Mouse (Mus musculus) brain, embryonic 18.5 days (tissue): ENCODE data around the gene Dnah8.

Experiments used
- DNase-seq: peaks from one replicate; pipeline ENCODE4 v3.0.0-alpha.2; 2012; ENCODE audit warnings: low read depth, low spot score

Dnah8 gene

GRCm38 (mm10) chr17:30662131-30662530 lies 38.0 kb downstream of the Dnah8 start:
- no peak for DNase-seq

GRCm38 (mm10) chr17:30663170-30663569 lies 39.0 kb downstream of the Dnah8 start:
- no peak for DNase-seq

- DNase-seq: no peak
Observed at GRCm38 (mm10) chr17:30664856-30665255, 40.7 kb downstream of the Dnah8 start.

- DNase-seq: no peak
Observed at GRCm38 (mm10) chr17:30672556-30672955, 48.4 kb downstream of the Dnah8 start.

GRCm38 (mm10) chr17:30673023-30673422 lies 48.9 kb downstream of the Dnah8 start:
- no peak for DNase-seq

DNA sequence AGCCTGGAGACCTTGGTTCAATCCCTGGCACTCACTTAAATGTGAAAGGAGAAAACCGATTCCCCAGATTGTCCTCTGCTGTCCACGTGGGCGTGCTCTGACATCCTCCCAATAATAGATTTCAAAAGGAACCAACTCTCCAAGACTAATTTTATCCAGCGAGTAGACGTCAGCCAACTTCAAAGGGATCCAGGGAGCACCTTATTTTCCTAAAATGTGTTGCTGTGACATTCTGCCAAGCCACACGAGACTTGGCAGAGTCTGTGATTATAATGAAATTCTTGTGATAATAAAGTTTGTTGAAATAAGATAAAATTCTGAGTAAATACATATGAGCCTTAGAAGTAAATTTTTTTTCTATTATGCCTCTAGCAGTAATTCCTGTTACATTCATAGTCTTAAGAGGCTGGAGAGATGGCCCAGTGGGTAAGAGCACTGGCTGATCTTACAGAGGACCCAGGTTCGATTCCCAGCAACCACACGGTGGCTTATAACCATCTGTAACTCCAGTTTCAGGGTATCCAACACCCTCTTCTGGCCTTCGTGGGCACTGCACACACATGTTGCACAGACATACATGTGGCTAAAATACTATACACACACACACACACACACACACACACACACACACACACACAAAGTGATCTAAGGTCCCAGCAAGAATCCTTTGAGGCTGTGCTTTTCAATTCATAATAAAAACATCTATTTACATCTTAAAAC lies 51.0 kb downstream of the Dnah8 start:
- peak; percentile 6 for DNase-seq

DNA sequence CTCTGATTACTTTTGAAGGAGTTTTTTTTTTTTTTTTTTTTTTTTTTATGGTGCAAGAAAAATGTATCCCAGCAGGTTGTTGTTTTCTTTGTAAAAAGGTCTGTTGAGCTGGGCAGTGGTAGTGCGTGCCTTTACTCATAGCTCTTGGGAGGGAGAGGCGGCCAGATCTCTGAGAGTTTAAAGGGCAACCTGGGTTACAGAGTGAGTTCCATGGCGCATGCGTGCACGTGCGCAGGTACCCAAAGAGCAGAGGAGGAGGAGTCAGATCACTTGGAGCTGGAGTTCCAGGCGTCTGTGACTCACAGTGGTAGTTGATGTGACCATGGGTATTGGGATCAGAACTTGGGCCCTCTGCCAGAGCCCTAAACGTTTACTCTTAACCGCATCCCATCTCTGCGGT lies 54.4 kb downstream of the Dnah8 start:
- no peak for DNase-seq

DNA sequence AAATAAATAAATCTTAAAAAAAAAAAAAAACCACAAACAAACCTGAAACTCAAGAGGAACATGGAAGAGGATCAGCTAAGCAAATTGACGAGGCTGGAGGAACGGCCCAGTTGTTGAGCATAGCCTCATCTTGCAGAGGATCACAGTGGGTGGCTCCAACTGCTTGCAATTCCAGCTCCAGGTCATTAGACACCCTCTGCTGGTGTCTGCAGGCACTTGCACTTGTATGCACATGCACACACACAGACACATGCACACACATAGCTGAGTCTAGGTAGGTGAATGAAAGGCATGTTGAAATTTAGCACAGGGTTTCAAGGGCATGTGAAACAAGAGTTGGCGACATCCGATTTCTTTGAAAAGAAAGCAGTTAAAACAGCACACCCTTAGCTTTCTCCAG lies 55.5 kb downstream of the Dnah8 start:
- DNase-seq: no peak

GRCm38 (mm10) chr17:30681604-30682003 lies 57.5 kb downstream of the Dnah8 start:
- DNase-seq: no peak

- no peak for DNase-seq
Observed at GRCm38 (mm10) chr17:30690181-30690580, 66.0 kb downstream of the Dnah8 start.

DNA sequence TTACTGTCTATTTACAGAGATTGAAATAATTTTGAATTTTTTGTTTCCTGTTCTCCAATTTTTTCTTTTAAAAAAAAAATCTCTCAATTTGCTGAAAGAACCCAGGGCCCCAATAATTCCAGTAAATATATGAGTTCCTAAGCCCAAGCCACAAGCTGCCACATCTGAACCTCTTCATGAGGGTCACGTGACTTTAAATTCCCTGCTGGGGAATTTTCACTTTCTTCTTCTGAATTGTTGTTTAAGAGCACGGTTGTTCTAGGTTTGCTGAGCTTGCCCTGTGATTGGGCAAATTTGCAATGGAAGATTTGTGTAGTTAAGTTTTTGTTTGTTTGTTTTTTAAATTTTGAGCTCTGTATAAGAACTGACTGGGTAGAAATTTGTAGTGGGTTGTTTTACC lies 67.3 kb downstream of the Dnah8 start:
- no peak for DNase-seq

DNA sequence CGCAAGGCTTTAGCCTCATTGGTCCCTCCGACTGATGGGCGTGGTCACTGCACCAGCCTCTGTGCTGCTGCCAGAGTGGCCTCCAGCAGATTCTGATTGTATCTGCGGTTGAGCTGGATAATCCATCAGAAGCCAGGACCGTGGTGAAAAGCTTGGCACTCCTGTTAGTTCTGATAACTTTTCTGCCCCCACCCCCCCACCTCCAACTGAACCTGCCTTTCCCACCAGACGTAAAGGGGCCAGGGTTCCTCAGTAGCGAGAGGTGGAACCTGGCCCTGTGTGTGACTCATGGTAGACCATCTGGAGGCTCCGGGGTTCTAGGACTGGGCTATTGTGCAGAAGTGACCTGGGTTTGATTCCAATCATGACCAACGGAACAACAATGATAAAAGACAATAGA lies 70.1 kb downstream of the Dnah8 start:
- no peak for DNase-seq

- no peak for DNase-seq
Observed at GRCm38 (mm10) chr17:30714732-30715131, 90.6 kb downstream of the Dnah8 start.

DNA sequence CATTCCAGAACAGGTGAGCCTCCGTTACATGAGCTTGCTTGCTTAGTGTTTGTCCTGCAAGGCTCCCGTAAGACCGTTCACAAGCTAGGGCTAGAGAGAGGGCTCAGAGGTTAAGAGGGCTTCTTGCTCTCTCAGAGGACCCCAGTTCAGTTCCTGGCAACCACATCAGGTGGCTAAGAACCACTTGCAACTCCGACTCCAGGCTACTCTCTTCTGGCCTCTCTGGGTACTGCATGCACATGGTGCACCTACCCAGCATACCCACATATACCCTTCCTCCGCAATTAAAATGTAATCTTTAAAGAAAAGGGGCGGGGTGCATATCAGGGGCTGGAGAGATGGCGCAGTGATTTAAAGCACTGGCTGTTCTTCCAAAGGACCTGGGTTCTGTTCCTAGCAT lies 94.0 kb downstream of the Dnah8 start:
- no peak for DNase-seq

DNA sequence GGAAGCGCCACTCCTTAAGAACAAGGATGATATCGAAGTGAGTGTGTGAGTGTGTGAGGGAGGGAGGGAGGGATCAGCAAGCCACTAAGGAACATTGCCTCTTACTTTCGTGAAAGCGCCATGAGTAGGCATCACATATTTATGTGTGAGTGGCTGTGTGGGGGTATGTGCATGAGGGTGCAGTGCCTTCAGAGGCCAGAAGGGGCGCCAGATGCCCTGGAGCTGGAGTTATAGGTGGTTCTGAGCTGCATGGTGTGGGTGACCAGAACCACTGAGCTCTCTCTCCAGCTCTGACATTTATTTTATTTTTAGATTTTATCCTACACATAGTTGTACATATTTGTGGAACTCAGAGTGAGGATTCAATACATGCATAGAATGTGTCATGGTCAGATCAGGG lies 94.9 kb downstream of the Dnah8 start:
- no peak for DNase-seq

DNA sequence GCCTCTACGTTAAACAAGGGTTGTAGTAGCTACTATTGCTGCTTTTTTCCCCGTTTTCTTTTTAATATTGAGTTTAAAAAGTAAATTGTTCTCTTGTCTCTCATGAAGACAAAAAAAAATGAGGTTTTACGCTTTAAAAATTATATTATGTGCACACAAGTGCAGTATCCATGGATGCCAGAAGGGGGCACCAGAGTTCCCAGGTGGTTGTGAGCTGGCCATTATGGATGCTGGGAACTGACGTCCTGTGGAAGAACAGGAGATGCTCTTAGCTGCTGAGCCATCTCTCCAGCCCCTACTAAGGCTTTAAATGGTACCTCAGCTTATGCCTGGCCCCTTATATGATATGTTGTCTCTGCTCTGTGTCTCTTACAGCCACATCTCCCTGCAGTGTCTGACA lies 103.6 kb downstream of the Dnah8 start:
- DNase-seq: no peak

DNA sequence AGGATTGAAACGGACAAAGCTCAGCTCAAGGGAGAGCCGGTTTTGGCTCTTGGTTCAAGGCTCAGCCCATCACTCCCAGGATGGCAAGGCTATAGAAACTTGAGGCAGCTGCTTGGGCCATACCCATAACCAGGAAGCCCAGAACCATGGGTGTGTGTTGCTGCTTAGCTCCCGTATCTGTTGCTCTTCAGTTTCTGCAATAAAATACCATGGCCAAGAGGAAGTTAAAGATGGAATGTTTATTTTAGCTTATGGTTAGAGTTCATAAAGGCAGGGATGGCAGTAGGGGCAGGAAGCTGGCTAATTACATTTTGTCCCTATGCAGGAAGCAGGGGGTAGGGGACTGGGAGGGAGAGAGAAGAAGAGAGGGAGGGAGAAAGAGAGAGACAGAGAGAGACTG lies 108.6 kb downstream of the Dnah8 start:
- DNase-seq: no peak

GRCm38 (mm10) chr17:30734770-30735169 lies 110.6 kb downstream of the Dnah8 start:
- no peak for DNase-seq

- DNase-seq: no peak
Observed at GRCm38 (mm10) chr17:30735454-30735853, 111.3 kb downstream of the Dnah8 start.

GRCm38 (mm10) chr17:30737797-30738196 lies 113.6 kb downstream of the Dnah8 start:
- DNase-seq: no peak

- no peak for DNase-seq
Observed at GRCm38 (mm10) chr17:30739769-30740168, 115.6 kb downstream of the Dnah8 start.

- DNase-seq: no peak
Observed at GRCm38 (mm10) chr17:30743947-30744346, 119.8 kb downstream of the Dnah8 start.

GRCm38 (mm10) chr17:30746056-30747024 lies 122.2 kb downstream of the Dnah8 start:
- DNase-seq: peak; percentile 26
